Mouse (Mus musculus) bone marrow macrophage, adult 2 months (primary cell): ENCODE results near the gene Supt6.

Source experiments
- CTCF ChIP-seq: IDR thresholded peaks from 2 replicates; pipeline ENCODE4 v1.5.1; 2012; ENCODE audit warnings: low read depth, mild to moderate bottlenecking, low read length, moderate library complexity
- POLR2A ChIP-seq: IDR thresholded peaks from 2 replicates; pipeline ENCODE4 v1.6.1; 2012; ENCODE audit warnings: mild to moderate bottlenecking, low read depth, low read length, borderline replicate concordance

GRCm38 (mm10) chr11:78175771-78176401 is 69.9 kb downstream of the Supt6 start:
- no peak for TF ChIP-seq POLR2A
- no peak for TF ChIP-seq CTCF
